Mouse (Mus musculus) kidney, embryonic 14.5 days (tissue): ENCODE data around the gene Prelp. TPM values are rescaled to one million over a fixed set of nuclear protein-coding genes. Genes with fewer than 3 reads are reported as not detected.

Experiments used
- ATAC-seq: fragments of 200-750 bp; cut with Nextera tagmentation; 2 replicates; pipeline ENCODE4 v1.8.0; 2017; ENCODE audit warnings: moderate number of reproducible peaks, mild to moderate bottlenecking, moderate TSS enrichment, moderate library complexity; ENCODE audit not compliant: low FRiP score, low TSS enrichment
- H3K27ac ChIP-seq: fragments of 300-500 bp; sonication (generic); 2 replicates; pipeline ENCODE4 v1.5.1; 2014; ENCODE audit warnings: low read depth, mild to moderate bottlenecking, low read length, moderate library complexity, mixed read lengths
- H3K27me3 ChIP-seq: fragments of 300-500 bp; sonication (generic); 2 replicates; pipeline ENCODE4 v1.6.1; 2014; ENCODE audit warnings: mild to moderate bottlenecking, low read length; ENCODE audit not compliant: control insufficient read depth, insufficient read depth
- H3K36me3 ChIP-seq: fragments of 300-500 bp; sonication (generic); 2 replicates; pipeline ENCODE4 v1.6.1; 2014; ENCODE audit warnings: low read length, mixed read lengths; ENCODE audit not compliant: control insufficient read depth, insufficient read depth
- H3K4me1 ChIP-seq: fragments of 300-500 bp; sonication (generic); 2 replicates; pipeline ENCODE4 v1.6.1; 2014; ENCODE audit warnings: low read length, mixed read lengths; ENCODE audit not compliant: control insufficient read depth, insufficient read depth
- H3K4me2 ChIP-seq: fragments of 300-500 bp; sonication (generic); replicated peaks from 2 replicates; pipeline ENCODE4 v1.6.1; 2014; ENCODE audit warnings: low read depth, mild to moderate bottlenecking, low read length
- H3K4me3 ChIP-seq: fragments of 300-500 bp; sonication (generic); 2 replicates; pipeline ENCODE4 v1.5.1; 2014; ENCODE audit warnings: mild to moderate bottlenecking, low read length
- H3K9ac ChIP-seq: fragments of 300-500 bp; sonication (generic); 2 replicates; pipeline ENCODE4 v1.6.1; 2014; ENCODE audit warnings: low read depth, mild to moderate bottlenecking, low read length, moderate library complexity
- H3K9me3 ChIP-seq: fragments of 300-500 bp; sonication (generic); 2 replicates; pipeline ENCODE4 v1.6.1; 2016; ENCODE audit warnings: low read length; ENCODE audit not compliant: control insufficient read depth
- WGBS: fragments of 180-500 bp; shearing (Covaris S2); extraction: QIAGEN DNeasy Blood & Tissue Kit; methylation state at CpG from one replicate; pipeline ENCODE4 v1.1.7; 2014; 5-methylcytosine and 5-hydroxymethylcytosine counted together
- polyA plus RNA-seq: library from polyadenylated mRNA; unstranded; fragments of >200 nt; fragmentation: Nextera tagmentation; extraction: Ambion mirVana; gene quantifications from 2 replicates; pipeline ENCODE4 v1.2.1, GENCODE M21; 2014

Prelp gene
- polyA plus RNA-seq, 1 experiment from 2014 or later = 0.39 TPM

DNA sequence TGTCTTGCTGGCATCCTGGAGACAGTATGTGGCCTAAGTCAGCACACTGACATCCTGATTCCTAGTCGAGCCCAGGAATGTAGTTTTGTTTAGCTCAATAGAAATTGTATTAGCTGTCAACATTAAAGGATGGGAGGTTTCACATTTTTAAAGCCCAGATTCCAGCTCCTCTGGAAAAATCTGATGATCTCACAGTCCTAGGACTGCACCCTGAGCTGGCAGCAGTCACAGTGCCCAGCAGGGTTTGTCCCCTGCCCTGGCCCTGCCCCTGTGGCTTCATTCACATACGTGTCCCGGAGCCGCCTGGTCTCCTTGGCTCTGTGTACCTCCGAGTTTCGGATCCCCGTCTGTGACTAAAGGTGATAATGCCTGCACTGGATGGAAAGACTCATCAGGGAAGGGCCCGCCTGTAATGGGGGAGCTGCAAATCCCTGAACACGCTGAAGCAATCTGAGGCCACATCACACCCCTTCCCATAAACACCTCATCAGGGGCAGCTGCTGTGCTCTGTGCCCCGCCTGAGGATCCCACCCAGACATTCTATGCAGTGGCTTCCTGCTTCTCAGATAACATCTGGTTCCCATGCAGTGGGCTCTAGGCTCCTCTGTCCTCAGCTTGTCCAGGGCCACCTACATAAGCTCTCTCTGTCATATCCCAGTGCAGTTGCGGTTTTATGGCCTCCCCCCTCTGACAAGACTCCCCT is 20.1 kb upstream of the Prelp start:
- H3K9me3 ChIP-seq = peaks cover 4% of the 10 kb centered on the region; the same call in 1 of the 2 replicates
- no peak overlapping the region for H3K4me2 ChIP-seq
- H3K9ac ChIP-seq = no peak overlapping the region
- no peaks in the 10 kb centered on the region for H3K27me3 ChIP-seq
- H3K4me1 ChIP-seq = no peaks in the 10 kb centered on the region
- no peaks in the 10 kb centered on the region for H3K36me3 ChIP-seq
- H3K4me3 ChIP-seq = no peak overlapping the region
- H3K27ac ChIP-seq = no peak overlapping the region
- no peak for ATAC-seq
- WGBS = 42% methylated on average over 11 of the region's 11 CpGs

DNA sequence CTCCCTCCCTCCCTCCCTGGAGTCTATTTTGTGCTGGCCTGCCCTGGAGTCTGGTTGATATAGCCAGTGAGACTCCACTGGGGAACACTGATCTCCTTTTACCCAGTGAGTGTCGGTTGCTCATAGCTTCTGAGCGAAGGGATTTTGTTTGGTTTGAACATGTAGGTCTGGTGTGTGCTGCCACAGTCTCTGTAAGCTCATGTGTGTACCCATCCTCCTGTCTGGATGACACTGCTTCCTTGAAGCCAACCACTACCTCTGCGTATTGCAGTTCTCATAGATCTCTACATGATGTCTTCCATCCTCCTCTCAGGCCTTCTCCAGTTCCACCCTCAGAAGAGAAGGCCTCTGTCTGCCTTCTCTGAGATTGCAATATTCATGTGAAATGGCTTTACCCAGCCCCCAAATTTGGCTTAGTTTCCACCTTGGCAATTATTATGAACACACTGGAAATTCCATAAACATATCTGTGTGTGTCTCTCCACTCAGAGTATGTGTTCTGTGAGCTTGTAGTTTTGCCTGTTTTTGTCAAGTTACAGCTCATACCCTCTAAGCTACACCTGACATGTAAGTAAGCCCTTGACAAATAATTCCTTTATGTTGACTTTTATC is 19.4 kb upstream of the Prelp start:
- H3K27ac ChIP-seq = no peak overlapping the region
- 96% methylated on average over 3 of the region's 3 CpGs for WGBS
- no peak for ATAC-seq

DNA sequence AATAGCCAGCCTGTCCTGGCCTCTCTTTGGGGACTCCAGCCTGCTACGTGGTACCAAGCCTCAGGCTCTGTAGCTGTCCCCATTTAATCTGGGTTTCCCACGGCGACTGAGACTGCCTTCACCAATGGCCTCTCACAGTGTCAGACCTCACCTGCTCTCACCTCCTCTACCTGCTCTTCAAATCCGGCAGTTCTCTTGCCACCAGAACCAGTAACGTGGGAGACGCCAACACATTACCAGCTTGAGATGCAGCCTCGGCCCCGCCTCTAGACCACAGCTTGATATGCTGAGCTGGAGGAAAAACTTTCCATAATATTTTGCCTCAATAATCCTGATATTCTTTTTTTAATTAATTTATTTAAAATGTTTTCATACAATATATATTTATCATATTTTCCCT is 18.5 kb upstream of the Prelp start:
- Histone ChIP-seq H3K4me3 (no peak overlapping the region), H3K36me3 (no peaks in the 10 kb centered on the region), H3K27me3 (no peaks in the 10 kb centered on the region), H3K4me1 (no peaks in the 10 kb centered on the region), H3K27ac (no peak overlapping the region), H3K9me3 (peaks cover 4% of the 10 kb centered on the region; the same call in 1 of the 2 replicates), H3K4me2 (no peak overlapping the region), H3K9ac (no peak overlapping the region)
- WGBS = 88% methylated on average over 8 of the region's 8 CpGs
- ATAC-seq = no peak

More for the DNA sequence above, 19.4 kb upstream of the Prelp start:
- Histone ChIP-seq H3K4me1 (no peaks in the 10 kb centered on the region), H3K9ac (no peak overlapping the region), H3K4me3 (no peak overlapping the region), H3K36me3 (no peaks in the 10 kb centered on the region), H3K9me3 (peaks cover 4% of the 10 kb centered on the region; the same call in 1 of the 2 replicates), H3K4me2 (no peak overlapping the region), H3K27me3 (no peaks in the 10 kb centered on the region)

DNA sequence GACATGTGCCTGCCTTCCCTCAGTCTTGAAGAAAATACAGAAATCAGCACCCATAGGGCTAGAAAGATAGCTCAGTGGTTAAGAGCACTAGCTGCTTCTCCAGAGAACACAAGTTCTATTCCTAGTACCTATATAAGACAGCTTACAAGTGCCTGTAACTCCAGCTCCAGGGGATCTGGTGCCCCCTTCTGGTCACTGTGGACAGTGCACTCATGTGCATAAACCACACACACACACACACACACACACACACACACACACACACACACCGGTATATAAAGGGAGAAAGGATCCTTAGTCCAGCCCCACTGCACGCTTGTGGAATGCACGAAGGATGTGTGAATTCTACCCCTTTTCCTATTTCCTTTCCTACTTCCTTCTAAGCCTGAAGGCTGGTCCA is 15.0 kb upstream of the Prelp start:
- Histone ChIP-seq H3K4me3 (no peak overlapping the region), H3K4me2 (no peak overlapping the region), H3K9ac (no peak overlapping the region), H3K9me3 (no peaks in the 10 kb centered on the region), H3K27ac (no peak overlapping the region), H3K36me3 (no peaks in the 10 kb centered on the region), H3K27me3 (no peaks in the 10 kb centered on the region), H3K4me1 (0 out of 2 replicates have a peak, but pooled peaks cover 5% of the 10 kb centered on the region)
- ATAC-seq = no peak
- 88% methylated on average over 3 of the region's 3 CpGs for WGBS

DNA sequence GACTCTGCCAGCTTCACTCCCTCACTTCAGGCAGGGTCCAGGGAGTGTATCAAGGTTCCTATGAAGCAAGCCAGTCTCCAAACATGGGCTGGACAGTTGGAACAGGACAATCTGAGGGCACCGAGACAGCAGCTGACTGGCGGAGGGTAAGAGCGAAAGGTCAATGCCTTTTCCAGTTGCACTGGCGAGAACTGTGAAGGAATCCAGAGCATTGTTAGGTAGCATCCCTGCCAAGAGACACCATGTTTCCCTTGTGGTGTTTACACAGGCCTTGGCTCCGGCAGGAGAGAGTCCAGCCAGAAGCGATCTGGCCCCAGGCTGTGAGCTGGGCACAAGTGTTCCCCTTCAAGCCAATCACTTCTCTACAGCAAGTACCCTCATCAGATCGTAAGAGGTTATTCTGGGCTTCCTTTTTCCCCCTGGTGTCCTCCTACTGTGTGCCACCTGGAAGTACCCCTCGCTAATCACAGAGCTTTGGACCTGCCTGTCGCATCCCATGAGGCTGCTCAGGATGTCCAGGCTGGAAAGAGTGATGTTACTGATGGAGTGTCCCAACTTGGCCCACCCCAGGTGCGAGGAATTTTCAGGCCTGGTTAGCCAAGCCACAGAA is 13.2 kb upstream of the Prelp start:
- H3K9ac ChIP-seq = no peak overlapping the region
- H3K4me2 ChIP-seq = no peak overlapping the region
- H3K4me3 ChIP-seq = no peak overlapping the region
- 79% methylated on average over 10 of the region's 10 CpGs for WGBS
- H3K9me3 ChIP-seq = no peaks in the 10 kb centered on the region
- H3K27ac ChIP-seq = no peak overlapping the region
- H3K36me3 ChIP-seq = no peaks in the 10 kb centered on the region
- no peak for ATAC-seq
- no peaks in the 10 kb centered on the region for H3K27me3 ChIP-seq
- 0 out of 2 replicates have a peak, but pooled peaks cover 5% of the 10 kb centered on the region for H3K4me1 ChIP-seq

DNA sequence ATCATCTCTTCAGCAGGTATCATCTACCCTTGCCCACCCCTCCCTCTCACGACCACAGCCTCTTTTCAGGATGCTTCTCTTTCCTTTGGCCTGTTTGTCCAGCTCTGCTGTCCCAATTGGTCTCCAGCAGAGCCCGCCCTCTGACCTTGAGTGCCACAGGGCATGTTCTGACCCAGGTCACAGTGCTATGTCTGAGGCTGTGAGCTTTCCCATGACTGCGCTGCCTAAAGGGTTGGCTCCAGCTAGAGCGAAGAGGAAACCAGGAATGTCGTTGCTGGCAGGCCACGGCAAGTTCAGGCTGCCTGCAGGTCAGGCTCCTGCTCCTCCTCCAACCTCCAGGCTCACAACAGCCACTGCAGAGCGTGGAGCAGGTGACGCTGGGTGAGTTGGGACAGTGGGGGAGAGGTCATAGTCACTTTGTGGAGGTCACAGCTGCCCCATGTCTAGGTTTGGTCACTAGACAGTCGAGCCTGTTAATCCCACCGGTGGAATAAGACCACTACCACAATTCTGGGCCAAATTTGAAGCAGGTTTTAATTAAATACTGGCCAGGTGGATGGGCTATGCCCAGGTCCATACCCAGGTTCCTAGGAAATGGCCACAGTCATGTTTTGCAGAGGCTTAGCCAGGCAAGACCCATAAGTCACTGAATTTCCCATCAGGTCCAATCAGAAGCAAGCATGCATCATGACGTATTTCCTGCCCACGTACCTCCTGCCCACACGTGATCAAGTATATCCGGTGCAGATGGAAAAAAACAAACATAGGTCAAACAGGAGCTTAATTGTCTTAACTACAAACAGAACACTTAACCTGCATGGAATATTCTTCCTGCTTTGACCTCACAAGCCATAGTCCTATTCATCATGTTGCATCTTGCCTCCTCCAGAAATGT is 12.3 kb upstream of the Prelp start:
- Histone ChIP-seq H3K4me2 (no peak overlapping the region), H3K9ac (no peak overlapping the region), H3K9me3 (no peaks in the 10 kb centered on the region), H3K36me3 (no peaks in the 10 kb centered on the region), H3K4me1 (0 out of 2 replicates have a peak, but pooled peaks cover 5% of the 10 kb centered on the region), H3K27me3 (no peaks in the 10 kb centered on the region), H3K27ac (no peak overlapping the region), H3K4me3 (no peak overlapping the region)
- WGBS = 50% methylated on average over 14 of the region's 14 CpGs
- ATAC-seq = no peak

DNA sequence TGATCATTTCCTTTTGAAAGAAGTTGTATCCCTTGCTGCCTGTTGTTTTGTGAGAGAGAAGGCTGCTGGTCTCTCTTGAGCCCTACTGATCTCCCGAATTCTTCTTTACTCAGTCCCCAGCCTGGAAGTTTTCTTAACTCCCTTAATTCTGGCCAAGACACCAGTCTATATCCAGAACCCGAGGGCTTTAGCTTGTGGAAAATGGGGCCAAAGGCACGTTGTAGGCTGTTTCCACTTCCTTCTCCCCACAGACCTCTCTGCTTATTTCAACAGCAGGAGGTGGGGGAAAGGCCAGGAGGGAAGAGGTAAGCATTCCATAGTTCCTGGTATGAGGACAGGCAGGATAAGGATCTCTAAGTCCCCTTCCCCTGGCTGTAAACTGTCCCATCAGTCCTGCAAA is 8.8 kb upstream of the Prelp start:
- no peak overlapping the region for H3K4me3 ChIP-seq
- H3K9ac ChIP-seq = no peak overlapping the region
- 0 out of 2 replicates have a peak, but pooled peaks cover 5% of the 10 kb centered on the region for H3K4me1 ChIP-seq
- H3K27ac ChIP-seq = no peak overlapping the region
- no peak for ATAC-seq
- no peaks in the 10 kb centered on the region for H3K36me3 ChIP-seq
- no peak overlapping the region for H3K4me2 ChIP-seq
- 63% methylated on average over 3 of the region's 3 CpGs for WGBS
- H3K9me3 ChIP-seq = no peaks in the 10 kb centered on the region; the same call in 1 of the 2 replicates
- no peaks in the 10 kb centered on the region for H3K27me3 ChIP-seq

DNA sequence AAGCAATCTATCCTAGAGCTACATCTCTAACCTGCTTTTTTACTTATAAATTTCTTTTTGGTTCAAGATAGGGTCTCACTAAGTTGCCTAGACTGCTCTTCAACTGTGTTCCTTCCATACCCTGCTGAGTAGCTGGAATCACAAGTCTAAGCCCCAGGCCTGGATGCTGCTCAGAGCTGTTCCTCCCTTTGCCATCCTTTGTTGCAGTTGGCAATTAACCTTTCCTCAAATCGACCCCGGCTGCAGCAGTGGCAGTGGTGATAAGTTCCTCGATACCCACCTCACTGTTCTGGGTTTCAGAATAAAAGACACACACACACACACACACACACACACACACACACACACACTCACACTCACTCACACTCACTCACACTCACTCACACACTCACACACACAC is 4.0 kb upstream of the Prelp start:
- H3K4me3 ChIP-seq = no peak overlapping the region
- H3K9ac ChIP-seq = no peak overlapping the region
- WGBS = 95% methylated on average over 3 of the region's 3 CpGs
- H3K27ac ChIP-seq = no peak overlapping the region
- no peaks in the 10 kb centered on the region for H3K27me3 ChIP-seq
- no peaks in the 10 kb centered on the region; the same call in 1 of the 2 replicates for H3K9me3 ChIP-seq
- ATAC-seq = no peak
- 0 out of 2 replicates have a peak, but pooled peaks cover 5% of the 10 kb centered on the region for H3K4me1 ChIP-seq
- H3K36me3 ChIP-seq = no peaks in the 10 kb centered on the region
- H3K4me2 ChIP-seq = no peak overlapping the region
